Mouse (Mus musculus): ENCODE data around the gene Cnot3.
"Not testable (repeated sequence)": the region's sequence is repeated elsewhere in the genome, so short reads cannot be mapped to it uniquely, and the experiment has no call there.

The Cnot3 gene

DNA sequence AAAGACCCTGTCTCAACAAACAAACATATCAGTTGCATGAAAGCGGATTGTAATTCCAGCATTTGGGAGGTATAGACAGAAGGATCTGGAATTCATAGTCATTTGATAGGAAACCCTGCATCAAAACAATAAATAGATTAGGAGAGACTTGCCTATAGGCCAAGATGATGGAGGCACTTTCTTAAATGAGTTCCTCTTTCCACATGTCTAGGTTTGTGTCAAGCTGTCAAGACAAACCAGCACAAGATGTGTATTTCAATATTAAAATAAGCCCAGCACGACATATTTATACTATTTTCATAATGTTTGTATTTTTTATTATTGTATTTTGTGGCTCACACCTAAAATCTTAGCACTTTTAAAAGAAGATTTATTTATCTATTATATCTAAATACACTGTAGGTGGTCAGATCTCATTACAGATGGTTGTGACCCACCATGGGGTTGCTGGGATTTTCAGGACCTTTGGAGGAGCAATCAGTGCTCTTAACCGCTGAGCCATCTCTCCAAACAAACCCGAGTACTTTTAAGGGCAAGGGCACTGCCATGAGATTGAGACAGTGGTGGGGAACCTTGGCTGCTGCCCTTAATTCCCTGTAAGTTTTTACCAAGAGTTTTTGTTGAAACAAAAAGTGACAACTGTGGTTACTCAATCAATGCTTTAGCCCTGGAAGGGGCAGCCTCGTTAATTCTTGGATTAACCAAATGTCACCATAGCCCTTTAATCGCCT, 58.2 kb downstream of the Cnot3 start:
- DNase-seq = no peak

GRCm38 (mm10) chr7:3703879-3704441, 58.9 kb downstream of the Cnot3 start, which contains the start of gene Rps9:
Gene Rps9 (plus strand): TSS chr7:3703993.
- peak; percentile 100 for DNase-seq

DNA sequence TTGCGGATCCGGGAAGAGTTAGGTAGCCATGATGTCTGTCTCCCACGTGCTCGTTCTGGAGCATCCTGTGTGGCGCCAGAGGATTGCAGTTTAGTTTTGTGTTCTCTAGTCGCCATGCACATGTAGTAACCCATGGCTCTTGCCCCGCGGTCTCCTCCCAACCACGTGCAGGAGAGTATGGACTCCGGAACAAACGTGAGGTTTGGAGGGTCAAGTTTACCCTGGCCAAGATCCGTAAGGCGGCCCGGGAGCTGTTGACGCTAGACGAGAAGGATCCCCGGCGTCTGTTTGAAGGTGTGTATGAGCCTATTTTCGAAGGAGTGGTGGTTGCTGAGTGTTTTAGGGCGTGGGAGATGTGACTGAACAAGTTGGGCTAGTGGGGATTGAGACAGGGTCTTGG, 59.4 kb downstream of the Cnot3 start:
- DNase-seq = no peak

- peak; percentile 92 for DNase-seq
Measured at GRCm38 (mm10) chr7:3705461-3705860, 60.4 kb downstream of the Cnot3 start.

DNA sequence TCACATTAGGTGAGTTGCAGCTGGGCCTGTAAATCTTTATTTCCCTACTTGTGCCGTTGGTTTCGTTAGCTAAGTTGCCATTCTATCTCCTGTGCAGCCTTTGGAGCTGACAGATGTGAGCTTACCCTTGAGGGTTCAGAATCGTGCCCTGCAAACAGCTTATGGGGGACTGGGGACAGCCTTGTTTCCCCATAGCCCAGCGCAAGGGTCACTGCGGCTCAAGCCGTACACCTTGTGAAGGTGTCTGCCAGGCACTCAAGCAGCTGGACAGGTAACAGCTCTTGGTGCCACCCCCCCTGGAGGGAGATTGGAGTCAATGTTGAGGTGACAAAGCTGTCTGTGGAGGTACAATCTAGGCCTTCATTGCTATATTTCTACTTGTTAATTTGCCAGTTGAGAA, 60.8 kb downstream of the Cnot3 start:
- peak; percentile 90 for DNase-seq

DNA sequence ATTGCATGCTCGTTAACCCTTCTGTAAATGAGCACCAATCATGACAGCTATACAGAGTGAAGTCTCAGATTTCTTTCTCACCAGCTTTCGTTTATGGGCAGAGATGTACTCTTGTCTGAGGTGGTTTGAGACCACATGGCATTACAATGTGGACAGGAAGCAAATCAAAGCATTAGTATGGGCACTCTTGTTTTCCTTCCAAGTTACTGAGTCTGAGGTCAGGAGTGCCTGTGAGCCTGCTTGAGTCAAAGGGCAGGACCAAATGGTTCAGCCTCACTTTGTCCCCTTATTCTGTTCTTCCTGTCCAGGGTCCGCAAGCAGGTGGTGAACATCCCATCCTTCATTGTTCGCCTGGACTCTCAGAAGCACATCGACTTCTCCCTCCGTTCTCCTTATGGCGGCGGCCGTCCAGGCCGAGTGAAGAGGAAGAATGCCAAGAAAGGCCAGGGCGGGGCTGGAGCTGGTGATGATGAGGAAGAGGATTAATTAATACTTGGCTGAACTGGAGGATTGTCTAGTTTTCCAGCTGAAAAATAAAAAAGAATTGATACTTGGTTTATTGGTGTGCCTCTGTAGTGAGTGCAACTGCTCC, 61.4 kb downstream of the Cnot3 start:
- peak; percentile 94 for DNase-seq

GRCm38 (mm10) chr7:3707027-3707426, 62.0 kb downstream of the Cnot3 start:
- DNase-seq = peak; percentile 96

DNA sequence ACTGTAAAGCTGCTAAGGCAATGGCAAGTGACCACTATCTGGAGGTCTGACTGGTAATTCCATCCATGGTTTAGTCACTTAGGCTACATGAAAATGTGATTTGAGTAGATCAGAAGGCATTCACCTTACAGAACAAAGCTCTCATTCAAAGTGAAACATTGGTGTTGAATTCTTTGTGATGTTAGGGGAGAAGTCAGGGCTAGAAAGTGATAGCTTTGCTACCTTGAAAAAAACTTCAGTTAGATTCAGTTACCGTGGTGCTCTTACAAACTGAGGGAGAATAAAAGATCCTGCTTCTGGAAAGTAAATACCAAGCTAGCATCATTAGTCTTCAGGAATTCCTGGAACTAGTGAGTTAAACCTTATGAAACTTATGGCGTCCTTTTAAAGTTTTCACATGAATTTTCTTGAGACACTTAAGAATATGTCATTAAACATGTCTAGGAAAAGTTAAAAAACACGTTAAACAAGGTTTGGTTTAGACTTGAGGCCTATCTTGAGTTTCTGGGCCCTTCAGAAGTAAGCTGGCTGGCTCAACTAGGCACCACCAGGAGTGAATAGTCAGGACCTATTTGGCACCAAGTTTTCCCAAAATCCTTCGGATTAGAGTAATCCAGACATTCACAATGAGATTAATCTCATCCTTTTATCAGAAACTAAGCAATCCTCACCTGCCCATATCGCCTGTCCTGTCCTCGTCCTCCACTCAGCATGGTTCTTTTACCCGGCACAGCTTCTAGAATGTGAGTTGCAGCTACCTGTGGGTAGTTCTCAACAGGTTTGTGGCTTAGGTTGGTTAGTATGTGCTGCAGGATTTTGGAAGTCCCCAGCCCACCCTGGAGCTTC, 62.7 kb downstream of the Cnot3 start:
- DNase-seq = peak; percentile 68

- not testable (repeated sequence) for DNase-seq
Measured at GRCm38 (mm10) chr7:3708447-3708980, 63.4 kb downstream of the Cnot3 start.

DNA sequence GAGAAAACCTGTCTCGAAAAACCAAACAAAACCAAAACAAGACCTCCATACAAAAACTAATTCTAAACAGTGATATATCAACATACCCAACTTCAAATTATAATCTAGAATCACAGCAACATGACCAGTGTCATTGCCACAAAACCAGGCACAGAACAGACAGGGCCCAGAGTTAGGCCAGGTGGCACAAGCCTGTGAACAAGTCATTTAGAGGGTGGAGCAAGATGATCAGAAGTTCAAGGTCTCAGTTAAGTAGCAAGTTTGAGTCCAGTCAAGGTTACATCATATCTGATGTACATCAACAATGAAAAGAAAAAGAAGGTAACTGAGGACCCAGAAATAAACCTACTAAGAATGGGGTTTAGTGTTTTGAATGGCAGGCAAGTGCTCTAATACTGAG, 63.9 kb downstream of the Cnot3 start:
- no peak for DNase-seq

Measured in heart, adult 11 months (tissue).